In genomic region chr7:45632499-45632898, GRCm38 (mm10) we compare ENCODE assay signal across 9 mouse cellular contexts. TPM values are rescaled to one million over a fixed set of nuclear protein-coding genes. Genes with fewer than 3 reads are reported as not detected.
A peak's percentile ranks its signal among the peaks of the same experiment; 100 is the strongest.
DNase-seq lines count a peak whose midpoint lies in the region; ATAC-seq lines count a peak whose summit lies in the region.
"Had no signal": no experiment of that assay in that cellular context is flagged by ENCODE, and none has a peak within 500 bp of the region (broad histone marks: within the 10 kb centered on the region; RNA-seq: fewer than 3 reads in every experiment).

No protein-coding gene starts in this region.

- H3K27ac ChIP-seq in forebrain, embryonic 11.5 days (ENCODE audit: low read depth, low read length): no peak overlapping the region
- H3K27ac ChIP-seq in intestine, embryonic 15.5 days: no peak overlapping the region
- H3K27ac ChIP-seq in midbrain, embryonic 13.5 days: no peak overlapping the region

- DNase-seq in embryo, embryonic 10 days (ENCODE audit: low spot score): peak; percentile 71
- no peak for DNase-seq in embryo, embryonic 9.5 days (ENCODE audit: extremely low spot score)
- peak; percentile 41 for DNase-seq in R1 (ENCODE audit: low read depth, low spot score)
- peak; percentile 67 for DNase-seq in forebrain, embryonic 11.5 days (ENCODE audit: low spot score)
- no peak for DNase-seq in spleen, adult 18-20 months
- DNase-seq in layer of hippocampus, adult 9-10 months (ENCODE audit: low spot score): no peak

- H3K9me3 ChIP-seq in forebrain, embryonic 11.5 days (ENCODE audit: control insufficient read depth, low read length): no peaks in the 10 kb centered on the region; the same call in 1 of the 2 replicates
- H3K9me3 ChIP-seq in intestine, embryonic 15.5 days: no peaks in the 10 kb centered on the region
- H3K9me3 ChIP-seq in midbrain, embryonic 13.5 days: no peaks in the 10 kb centered on the region

- peak overlapping the region; percentile 26 for H3K4me2 ChIP-seq in forebrain, embryonic 11.5 days (ENCODE audit: low read depth, low read length, severe bottlenecking)
- H3K4me2 ChIP-seq in intestine, embryonic 15.5 days (replicated peaks): peak overlapping the region; percentile 50
- H3K4me2 ChIP-seq in midbrain, embryonic 13.5 days (replicated peaks): peak overlapping the region; percentile 38

- peak overlapping the region; percentile 50 for H3K9ac ChIP-seq in forebrain, embryonic 11.5 days (ENCODE audit: low read length)
- peak overlapping the region; percentile 29 for H3K9ac ChIP-seq in intestine, embryonic 15.5 days
- peak overlapping the region; percentile 45 for H3K9ac ChIP-seq in midbrain, embryonic 13.5 days (replicated peaks)

- 17% methylated on average over 35 of the region's 35 CpGs for WGBS in forebrain, embryonic 11.5 days
- 23% methylated on average over 35 of the region's 35 CpGs for WGBS in intestine, embryonic 15.5 days
- 10% methylated on average over 35 of the region's 35 CpGs for WGBS in midbrain, embryonic 13.5 days

- peak overlapping the region; percentile 6; the same call in 1 of the 2 replicates for H3K4me3 ChIP-seq in forebrain, embryonic 11.5 days (ENCODE audit: low read depth, low read length)
- H3K4me3 ChIP-seq in intestine, embryonic 15.5 days (replicated peaks): peak overlapping the region; percentile 5
- H3K4me3 ChIP-seq in midbrain, embryonic 13.5 days (replicated peaks): peak overlapping the region; percentile 8; the same call in 1 of the 2 replicates
- H3K4me3 ChIP-seq: megakaryocyte, embryonic 14.5 days had no signal

- ATAC-seq in forebrain, embryonic 11.5 days (replicated peaks; ENCODE audit: low FRiP score): no peak
- no peak for ATAC-seq in intestine, embryonic 15.5 days
- ATAC-seq in midbrain, embryonic 13.5 days: no peak

- peaks cover 2% of the 10 kb centered on the region; the same call in 1 of the 2 replicates for H3K4me1 ChIP-seq in forebrain, embryonic 11.5 days (replicated peaks; ENCODE audit: control insufficient read depth, insufficient read depth, low read length)
- H3K4me1 ChIP-seq in intestine, embryonic 15.5 days (replicated peaks): peaks cover 20% of the 10 kb centered on the region
- peaks cover 16% of the 10 kb centered on the region; the same call in 1 of the 2 replicates for H3K4me1 ChIP-seq in midbrain, embryonic 13.5 days (replicated peaks)

- H3K36me3 ChIP-seq in forebrain, embryonic 11.5 days (ENCODE audit: control insufficient read depth, insufficient read depth, low read length): no peaks in the 10 kb centered on the region
- peaks cover 3% of the 10 kb centered on the region; the same call in 1 of the 2 replicates for H3K36me3 ChIP-seq in intestine, embryonic 15.5 days
- peaks cover 10% of the 10 kb centered on the region for H3K36me3 ChIP-seq in midbrain, embryonic 13.5 days

- peaks cover 11% of the 10 kb centered on the region for H3K27me3 ChIP-seq in forebrain, embryonic 11.5 days (ENCODE audit: control insufficient read depth, insufficient read depth, low read length)
- H3K27me3 ChIP-seq in intestine, embryonic 15.5 days (replicated peaks): peaks cover 8% of the 10 kb centered on the region; the same call in 1 of the 2 replicates
- peaks cover 43% of the 10 kb centered on the region for H3K27me3 ChIP-seq in midbrain, embryonic 13.5 days

RNA-seq across cellular contexts. Expression of gene Rasip1, which starts 5.2 kb away (rescaled TPM):
- 6.5 and 7.3 TPM in 2 replicates for polyA plus RNA-seq in forebrain, embryonic 11.5 days (2014; fragmentation: Nextera tagmentation; extraction: Ambion mirVana)
- polyA plus RNA-seq in intestine, embryonic 15.5 days (2015; fragmentation: Nextera tagmentation; extraction: Ambion mirVana): 9.8 and 9.9 TPM in 2 replicates
- 7.5 and 9.4 TPM in 2 replicates for polyA plus RNA-seq in midbrain, embryonic 13.5 days (2015; fragmentation: Nextera tagmentation; extraction: Ambion mirVana)

RNA-seq across cellular contexts. Expression of gene Mamstr, which starts 7.3 kb away (rescaled TPM):
- 1.7 and 3.3 TPM in 2 replicates for polyA plus RNA-seq in forebrain, embryonic 11.5 days (2014; fragmentation: Nextera tagmentation; extraction: Ambion mirVana)
- polyA plus RNA-seq in intestine, embryonic 15.5 days (2015; fragmentation: Nextera tagmentation; extraction: Ambion mirVana): 5.2 and 7.3 TPM in 2 replicates
- 3.1 and 4.8 TPM in 2 replicates for polyA plus RNA-seq in midbrain, embryonic 13.5 days (2015; fragmentation: Nextera tagmentation; extraction: Ambion mirVana)

RNA-seq across cellular contexts. Expression of gene Izumo1, which starts 10.9 kb away (rescaled TPM):
- polyA plus RNA-seq in forebrain, embryonic 11.5 days (2014; fragmentation: Nextera tagmentation; extraction: Ambion mirVana): not detected in 2 replicates
- polyA plus RNA-seq in intestine, embryonic 15.5 days (2015; fragmentation: Nextera tagmentation; extraction: Ambion mirVana): 0.13 TPM in 1 of 2 replicates, not detected in the other
- polyA plus RNA-seq in midbrain, embryonic 13.5 days (2015; fragmentation: Nextera tagmentation; extraction: Ambion mirVana): 0.17 TPM in 1 of 2 replicates, not detected in the other

RNA-seq across cellular contexts. Expression of gene Fut1, which starts 15.4 kb away (rescaled TPM):
- polyA plus RNA-seq in forebrain, embryonic 11.5 days (2014; fragmentation: Nextera tagmentation; extraction: Ambion mirVana): not detected in 2 replicates
- polyA plus RNA-seq in intestine, embryonic 15.5 days (2015; fragmentation: Nextera tagmentation; extraction: Ambion mirVana): 0.38 and 0.73 TPM in 2 replicates
- polyA plus RNA-seq in midbrain, embryonic 13.5 days (2015; fragmentation: Nextera tagmentation; extraction: Ambion mirVana): not detected in 2 replicates

RNA-seq across cellular contexts. Expression of gene Fgf21, which starts 17.2 kb away (rescaled TPM):
- polyA plus RNA-seq in forebrain, embryonic 11.5 days (2014; fragmentation: Nextera tagmentation; extraction: Ambion mirVana): not detected in 2 replicates
- polyA plus RNA-seq in intestine, embryonic 15.5 days (2015; fragmentation: Nextera tagmentation; extraction: Ambion mirVana): 0.18 and 0.30 TPM in 2 replicates
- 0.17 TPM in 1 of 2 replicates, not detected in the other for polyA plus RNA-seq in midbrain, embryonic 13.5 days (2015; fragmentation: Nextera tagmentation; extraction: Ambion mirVana)

Comparison
In these comparisons a context has a peak if more than half of its experiments do, and no peak if none do; other contexts are left out.
1. DNase-seq: peak in embryo, embryonic 10 days (single experiment), R1 (single experiment) and forebrain, embryonic 11.5 days (single experiment); none in embryo, embryonic 9.5 days (single experiment), spleen, adult 18-20 months (0 of 2) and layer of hippocampus, adult 9-10 months (single experiment).
2. Peak in every context shown above with its lines, with median percentiles within 50 percentile points of each other: H3K4me2 ChIP-seq, H3K4me3 ChIP-seq and H3K9ac ChIP-seq.